Mouse (Mus musculus): ENCODE measurements around the gene Nnmt. TPM values are rescaled to one million over a fixed set of nuclear protein-coding genes. Genes with fewer than 3 reads are reported as not detected.
A peak's percentile ranks its signal among the peaks of the same experiment; 100 is the strongest.

Gene Nnmt
- 2.2 and 3.5 TPM in 2 replicates for polyA plus RNA-seq (2015; fragmentation: Nextera tagmentation; extraction: Ambion mirVana)

DNA sequence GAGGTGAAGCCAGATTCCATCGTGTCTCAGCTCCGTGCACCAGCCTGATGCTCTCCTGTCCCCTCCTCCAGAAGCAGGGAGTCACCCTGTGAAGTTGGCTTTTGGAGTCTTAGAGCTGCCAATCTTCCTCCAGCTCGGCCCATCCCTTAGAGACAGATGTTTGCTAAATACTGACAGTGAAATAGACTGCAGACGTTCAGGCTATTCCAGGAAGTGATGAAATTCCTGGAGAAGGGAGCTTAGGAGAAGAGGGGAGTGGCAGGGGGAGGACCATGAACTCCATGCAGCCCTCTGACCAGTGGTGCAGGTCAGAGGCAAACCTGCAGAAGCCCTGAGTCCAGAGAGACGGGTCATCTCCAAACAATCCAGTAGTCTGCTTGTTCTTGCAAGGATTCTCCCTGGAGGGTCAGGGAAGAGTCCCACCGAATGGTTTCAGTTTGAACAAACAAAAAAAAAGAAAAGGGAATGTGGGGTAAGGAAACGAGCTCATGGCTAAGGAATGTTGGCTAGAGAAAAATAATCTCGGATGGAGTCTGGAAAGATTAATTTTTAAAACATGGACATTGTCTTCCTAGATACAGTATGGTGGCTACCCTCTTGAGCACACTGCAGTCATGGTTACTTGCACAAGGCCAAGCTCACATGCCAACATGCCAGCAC is at the start of gene Nnmt:
Gene Nnmt (minus strand): TSS at position 215 of the 660 bp plus-strand sequence.
- peaks cover 5% of the 10 kb centered on the region; the same call in 1 of the 2 replicates for H3K4me1 ChIP-seq
- H3K9ac ChIP-seq = no peak within 1 kb of the TSS
- 0 out of 2 replicates have a peak within 1 kb of the TSS, but pooled peaks have one; percentile 16 for H3K4me2 ChIP-seq
- WGBS = 34% methylated on average over 8 of the region's 8 CpGs
- H3K9me3 ChIP-seq (replicated peaks) = no peaks in the 10 kb centered on the region
- no peak for ATAC-seq (replicated peaks; ENCODE audit: low FRiP score)
- no peak within 1 kb of the TSS for H3K4me3 ChIP-seq (replicated peaks)
- no peaks in the 10 kb centered on the region for H3K36me3 ChIP-seq
- no peak within 1 kb of the TSS for H3K27ac ChIP-seq
- no peaks in the 10 kb centered on the region for H3K27me3 ChIP-seq

DNA sequence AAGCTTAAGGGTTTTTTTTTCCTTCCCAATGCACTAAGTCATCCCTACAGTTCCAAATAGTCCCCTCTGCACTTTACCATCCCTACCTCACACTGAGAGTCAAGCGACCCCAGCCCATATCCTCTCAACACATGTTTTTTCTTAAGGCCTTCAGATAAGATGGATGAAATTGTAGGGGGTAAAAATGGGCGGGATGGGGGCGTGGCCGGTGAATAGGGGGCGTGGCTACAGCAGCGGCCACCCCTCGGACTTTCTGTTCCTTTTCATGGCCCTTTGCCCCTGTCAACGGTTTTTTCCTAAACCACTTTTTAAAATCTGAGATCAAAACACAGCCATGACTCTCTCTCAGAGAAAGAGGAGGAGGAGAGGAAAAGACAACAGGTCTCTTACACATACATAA is 49.8 kb upstream of the Nnmt start:
- Histone ChIP-seq H3K4me2 (no peak overlapping the region), H3K4me3 (replicated peaks) (no peak overlapping the region), H3K9ac (no peak overlapping the region), H3K27me3 (peaks cover 9% of the 10 kb centered on the region; the same call in 1 of the 2 replicates), H3K27ac (no peak overlapping the region), H3K4me1 (peaks cover 12% of the 10 kb centered on the region), H3K9me3 (replicated peaks) (no peaks in the 10 kb centered on the region), H3K36me3 (no peaks in the 10 kb centered on the region)
- WGBS = 21% methylated on average over 8 of the region's 8 CpGs
- ATAC-seq (replicated peaks; ENCODE audit: low FRiP score) = no peak

DNA sequence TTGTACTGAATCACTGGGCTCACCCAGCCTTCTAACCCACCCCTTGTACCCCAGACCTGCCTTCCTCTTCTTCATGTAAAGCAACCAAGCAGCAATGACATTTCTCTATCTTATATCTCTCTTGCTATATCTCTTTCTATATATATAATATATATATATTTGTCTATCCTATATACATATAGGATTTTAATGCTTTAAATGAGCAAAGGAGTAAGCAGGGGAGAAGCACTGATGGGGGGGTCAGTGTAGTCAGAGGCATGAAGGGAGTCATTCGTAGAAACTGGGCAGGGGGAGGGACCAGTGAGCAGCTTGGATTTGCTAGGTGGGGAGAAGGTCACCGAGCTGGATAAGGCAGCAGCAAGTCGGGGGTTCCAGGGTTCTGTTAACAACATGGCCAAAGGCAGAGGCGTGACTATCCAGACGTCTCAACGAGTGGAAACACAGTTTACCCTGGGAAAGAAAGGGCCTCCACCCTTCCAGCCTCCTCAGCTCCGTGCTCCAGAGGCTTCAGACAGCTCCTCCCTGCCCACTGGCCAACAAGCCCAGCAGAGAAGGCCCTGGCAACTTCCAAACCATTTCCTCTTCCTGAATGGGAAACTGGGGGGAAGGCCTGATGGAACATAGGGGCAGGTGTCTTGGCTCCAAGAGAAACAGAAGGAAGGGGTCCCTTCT is 48.6 kb upstream of the Nnmt start:
- Histone ChIP-seq H3K9me3 (replicated peaks) (no peaks in the 10 kb centered on the region), H3K4me3 (replicated peaks) (no peak overlapping the region), H3K27ac (no peak overlapping the region), H3K4me2 (no peak overlapping the region), H3K4me1 (peaks cover 24% of the 10 kb centered on the region), H3K9ac (no peak overlapping the region), H3K36me3 (no peaks in the 10 kb centered on the region), H3K27me3 (peaks cover 19% of the 10 kb centered on the region)
- WGBS = 40% methylated on average over 7 of the region's 7 CpGs
- no peak for ATAC-seq (replicated peaks; ENCODE audit: low FRiP score)

DNA sequence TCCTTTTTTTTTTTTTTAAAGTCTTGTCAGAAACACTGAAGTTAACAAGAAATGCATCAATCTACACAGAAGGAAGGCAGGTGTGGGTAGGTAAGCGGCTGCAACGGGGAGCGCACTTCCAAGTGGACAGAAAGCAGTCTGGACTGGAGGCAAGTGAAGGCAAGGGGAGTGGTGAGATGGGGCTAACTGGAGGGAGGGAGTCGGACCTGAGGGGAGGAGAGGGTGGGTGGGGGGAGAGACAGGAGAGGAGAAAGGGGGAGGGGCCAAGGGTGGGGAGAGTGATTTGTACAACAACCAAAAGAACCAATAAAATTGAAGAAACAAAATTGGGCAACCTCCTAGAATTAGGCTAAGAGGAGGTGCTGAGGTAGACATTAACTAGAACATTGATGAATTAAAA is 47.1 kb upstream of the Nnmt start:
- ATAC-seq (replicated peaks; ENCODE audit: low FRiP score) = no peak
- Histone ChIP-seq H3K9me3 (replicated peaks) (no peaks in the 10 kb centered on the region), H3K9ac (no peak overlapping the region), H3K4me1 (peaks cover 38% of the 10 kb centered on the region), H3K4me3 (replicated peaks) (no peak overlapping the region), H3K27me3 (peaks cover 32% of the 10 kb centered on the region), H3K27ac (no peak overlapping the region), H3K4me2 (no peak overlapping the region), H3K36me3 (no peaks in the 10 kb centered on the region)
- WGBS = 50% methylated on average over 4 of the region's 4 CpGs

DNA sequence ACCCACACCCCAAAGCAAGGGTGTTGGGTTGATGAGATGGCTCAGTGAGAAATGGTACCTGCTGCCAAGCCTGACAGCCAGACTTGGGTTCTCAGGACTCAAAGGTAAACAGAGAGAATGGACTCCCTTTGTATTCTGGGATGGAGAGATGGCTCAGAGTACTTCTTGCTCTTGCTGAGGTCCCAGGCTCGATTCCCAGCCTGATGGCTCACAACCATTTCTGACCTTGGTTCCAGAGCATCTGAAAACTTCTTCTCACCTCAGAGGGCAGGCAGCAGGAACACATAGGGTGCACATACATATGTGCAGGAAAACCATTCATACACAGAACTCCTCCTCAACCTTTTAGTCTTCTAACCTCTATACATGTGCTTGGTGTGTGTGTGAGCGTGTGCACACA is 45.9 kb upstream of the Nnmt start:
- Histone ChIP-seq H3K9me3 (replicated peaks) (no peaks in the 10 kb centered on the region), H3K36me3 (no peaks in the 10 kb centered on the region), H3K9ac (no peak overlapping the region), H3K27me3 (peaks cover 39% of the 10 kb centered on the region), H3K27ac (no peak overlapping the region), H3K4me2 (no peak overlapping the region), H3K4me3 (replicated peaks) (no peak overlapping the region), H3K4me1 (peaks cover 36% of the 10 kb centered on the region)
- 79% methylated on average over 2 of the region's 2 CpGs for WGBS
- no peak for ATAC-seq (replicated peaks; ENCODE audit: low FRiP score)

DNA sequence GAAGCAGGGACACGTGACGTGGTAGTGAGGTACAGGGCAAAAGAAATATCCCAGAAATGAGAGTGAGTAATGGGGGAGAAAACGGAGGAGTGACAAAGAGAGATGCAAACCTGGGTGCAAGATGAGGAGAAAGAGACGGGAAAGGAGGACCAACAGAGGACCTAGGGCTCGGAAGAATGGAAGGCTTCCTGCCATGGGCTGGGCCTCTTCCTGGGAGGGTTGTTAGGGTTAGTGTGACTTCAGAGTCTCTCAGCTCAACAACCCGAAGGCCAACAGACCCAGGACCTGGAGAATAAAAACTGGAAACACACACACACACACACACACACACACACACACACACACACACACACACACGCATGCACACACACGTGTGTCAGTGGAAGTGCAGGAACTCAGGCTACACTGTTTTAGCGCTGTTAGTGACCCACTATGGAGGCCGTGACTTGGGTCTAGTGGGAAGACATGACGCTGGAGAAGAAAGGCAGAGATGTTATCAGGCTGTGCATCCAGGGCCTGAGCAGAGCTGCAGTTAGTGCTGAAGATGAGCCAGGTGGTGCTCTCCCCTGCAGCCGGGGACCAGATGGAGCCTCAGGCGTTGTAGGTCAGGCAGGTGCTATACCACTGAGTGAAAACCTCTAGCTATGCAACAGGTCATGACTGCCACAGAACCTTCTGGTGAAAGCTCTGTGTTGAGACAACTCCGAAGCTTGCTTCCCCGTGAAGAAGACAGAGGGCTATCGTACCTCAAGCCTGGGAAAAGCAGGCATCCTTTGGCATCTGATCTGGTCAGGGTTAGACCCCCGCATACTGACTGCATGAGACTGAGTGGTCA is 45.1 kb upstream of the Nnmt start:
- Histone ChIP-seq H3K27ac (no peak overlapping the region), H3K4me2 (peak overlapping the region; percentile 64)

DNA sequence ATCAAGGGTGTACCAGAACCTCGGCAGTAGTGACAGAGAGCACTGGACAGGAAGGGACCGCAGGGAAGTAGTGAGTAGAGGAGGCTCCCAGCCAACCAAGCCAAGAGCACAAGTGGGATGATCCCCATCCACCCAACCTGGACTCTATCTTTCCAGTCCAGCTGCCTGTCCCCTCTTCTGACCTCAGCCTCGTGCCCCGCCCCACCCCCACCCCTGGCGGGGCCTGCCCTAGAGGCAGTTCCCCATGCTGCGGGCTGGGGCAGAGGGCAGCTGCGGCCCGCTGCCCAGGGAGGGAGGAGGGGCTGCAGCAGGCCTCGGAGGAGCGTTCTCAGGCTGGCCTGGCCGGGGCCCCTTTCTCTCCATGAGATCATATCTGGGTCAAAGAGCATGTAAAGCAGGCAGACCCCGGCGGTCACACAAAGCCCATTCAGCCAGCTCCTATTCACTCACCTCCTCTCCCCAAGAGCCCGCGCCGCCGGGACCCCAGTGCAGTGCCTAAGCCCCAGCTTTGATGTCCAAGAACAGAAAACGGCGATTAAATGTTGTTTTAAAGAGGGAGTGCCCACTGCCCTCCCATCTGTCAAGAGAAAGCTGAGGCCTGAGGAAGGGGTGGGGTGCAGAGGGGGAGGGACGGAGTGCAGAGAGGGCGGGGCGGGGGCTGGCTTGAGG is 44.3 kb upstream of the Nnmt start:
- Histone ChIP-seq H3K36me3 (no peaks in the 10 kb centered on the region), H3K9ac (no peak overlapping the region), H3K4me3 (replicated peaks) (peak overlapping the region; percentile 29), H3K4me2 (peak overlapping the region; percentile 64), H3K27ac (no peak overlapping the region), H3K4me1 (peaks cover 30% of the 10 kb centered on the region), H3K9me3 (replicated peaks) (0 out of 2 replicates have a peak, but pooled peaks cover 3% of the 10 kb centered on the region), H3K27me3 (peaks cover 39% of the 10 kb centered on the region)
- 4% methylated on average over 21 of the region's 22 CpGs for WGBS
- peak; percentile 75 for ATAC-seq (replicated peaks; ENCODE audit: low FRiP score)

More for the DNA sequence above, 45.1 kb upstream of the Nnmt start:
- Histone ChIP-seq H3K9ac (no peak overlapping the region), H3K36me3 (no peaks in the 10 kb centered on the region), H3K4me3 (replicated peaks) (no peak overlapping the region), H3K4me1 (peaks cover 34% of the 10 kb centered on the region), H3K9me3 (replicated peaks) (no peaks in the 10 kb centered on the region), H3K27me3 (peaks cover 39% of the 10 kb centered on the region)
- 40% methylated on average over 17 of the region's 17 CpGs for WGBS
- ATAC-seq (replicated peaks; ENCODE audit: low FRiP score) = no peak

DNA sequence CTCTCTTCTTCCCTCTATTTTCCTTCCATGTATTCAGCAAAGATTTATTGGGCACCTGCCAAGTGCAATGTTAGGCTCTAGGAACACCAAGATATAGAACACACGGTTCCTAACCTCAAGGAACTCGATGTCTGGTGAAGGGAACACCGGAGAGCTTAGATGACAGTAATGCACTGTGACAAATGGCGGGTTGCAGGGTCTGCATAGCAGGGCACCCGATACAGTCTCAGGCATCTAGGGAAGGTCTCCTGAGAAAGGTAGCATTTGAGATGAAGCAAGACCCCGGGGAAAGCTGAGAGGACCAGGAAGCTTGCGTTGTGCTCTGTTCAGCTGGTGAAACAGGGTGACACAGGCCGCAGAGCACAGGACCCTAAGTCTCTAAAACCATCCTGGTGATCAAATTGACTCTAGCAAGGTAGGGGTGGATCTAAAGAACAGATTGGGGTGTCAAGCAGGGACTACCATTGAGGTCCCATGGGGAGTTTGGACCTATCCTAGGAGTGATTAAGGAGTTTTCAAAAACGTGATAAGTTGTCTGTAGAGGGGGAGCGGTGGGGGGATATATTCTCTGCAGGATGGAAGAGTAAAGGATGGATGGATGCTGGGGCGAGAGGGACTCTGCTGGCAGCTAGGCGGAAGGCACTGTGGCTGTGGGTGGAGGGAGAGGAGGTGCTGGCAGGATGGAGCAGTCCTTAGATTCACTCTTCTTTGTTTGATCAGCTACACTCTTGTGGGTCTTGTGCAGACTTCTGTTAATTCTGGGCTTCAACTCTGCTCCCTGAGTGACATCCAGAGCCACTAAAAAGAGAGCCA is 43.5 kb upstream of the Nnmt start:
- Histone ChIP-seq H3K4me2 (peak overlapping the region; percentile 64), H3K27ac (no peak overlapping the region), H3K9ac (no peak overlapping the region), H3K4me1 (peaks cover 30% of the 10 kb centered on the region), H3K36me3 (no peaks in the 10 kb centered on the region), H3K4me3 (replicated peaks) (no peak overlapping the region), H3K9me3 (replicated peaks) (0 out of 2 replicates have a peak, but pooled peaks cover 6% of the 10 kb centered on the region), H3K27me3 (peaks cover 39% of the 10 kb centered on the region)
- no peak for ATAC-seq (replicated peaks; ENCODE audit: low FRiP score)
- WGBS = 40% methylated on average over 12 of the region's 12 CpGs

DNA sequence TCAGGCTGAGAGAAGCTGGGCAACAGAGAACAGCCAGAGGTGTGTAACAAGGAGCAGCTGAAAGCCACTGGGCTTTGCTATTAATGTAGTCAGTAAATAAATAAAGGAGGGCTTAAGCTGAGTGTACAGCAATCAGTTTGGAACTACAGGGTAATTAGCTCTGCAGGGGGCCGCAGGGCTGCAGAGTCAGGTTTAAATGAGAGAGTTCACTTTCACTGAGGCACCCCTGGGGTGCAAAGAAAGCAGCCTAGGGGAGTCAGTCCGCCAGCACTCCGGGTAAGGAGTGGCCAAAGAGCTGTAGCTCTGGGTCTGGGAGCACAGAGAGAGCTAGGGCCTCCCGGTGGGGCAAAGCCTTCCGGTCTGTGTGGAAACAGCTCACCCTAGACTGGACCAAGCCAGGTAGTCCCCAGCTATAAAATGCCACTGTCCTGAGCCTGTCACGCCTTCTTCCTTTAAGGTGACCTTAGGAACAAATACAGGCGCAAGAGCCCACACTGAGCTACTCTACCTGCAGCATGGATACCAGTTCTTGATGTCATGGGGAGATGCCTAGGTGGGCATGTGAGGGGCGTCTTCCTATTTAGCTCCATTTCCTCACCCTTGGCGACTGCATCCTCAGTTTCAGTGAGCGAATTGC is 42.8 kb upstream of the Nnmt start:
- Histone ChIP-seq H3K4me2 (no peak overlapping the region), H3K27ac (no peak overlapping the region), H3K9me3 (replicated peaks) (0 out of 2 replicates have a peak, but pooled peaks cover 6% of the 10 kb centered on the region), H3K36me3 (no peaks in the 10 kb centered on the region), H3K27me3 (peaks cover 39% of the 10 kb centered on the region), H3K4me3 (replicated peaks) (no peak overlapping the region), H3K4me1 (peaks cover 30% of the 10 kb centered on the region), H3K9ac (no peak overlapping the region)
- ATAC-seq (replicated peaks; ENCODE audit: low FRiP score) = no peak
- 28% methylated on average over 10 of the region's 10 CpGs for WGBS

DNA sequence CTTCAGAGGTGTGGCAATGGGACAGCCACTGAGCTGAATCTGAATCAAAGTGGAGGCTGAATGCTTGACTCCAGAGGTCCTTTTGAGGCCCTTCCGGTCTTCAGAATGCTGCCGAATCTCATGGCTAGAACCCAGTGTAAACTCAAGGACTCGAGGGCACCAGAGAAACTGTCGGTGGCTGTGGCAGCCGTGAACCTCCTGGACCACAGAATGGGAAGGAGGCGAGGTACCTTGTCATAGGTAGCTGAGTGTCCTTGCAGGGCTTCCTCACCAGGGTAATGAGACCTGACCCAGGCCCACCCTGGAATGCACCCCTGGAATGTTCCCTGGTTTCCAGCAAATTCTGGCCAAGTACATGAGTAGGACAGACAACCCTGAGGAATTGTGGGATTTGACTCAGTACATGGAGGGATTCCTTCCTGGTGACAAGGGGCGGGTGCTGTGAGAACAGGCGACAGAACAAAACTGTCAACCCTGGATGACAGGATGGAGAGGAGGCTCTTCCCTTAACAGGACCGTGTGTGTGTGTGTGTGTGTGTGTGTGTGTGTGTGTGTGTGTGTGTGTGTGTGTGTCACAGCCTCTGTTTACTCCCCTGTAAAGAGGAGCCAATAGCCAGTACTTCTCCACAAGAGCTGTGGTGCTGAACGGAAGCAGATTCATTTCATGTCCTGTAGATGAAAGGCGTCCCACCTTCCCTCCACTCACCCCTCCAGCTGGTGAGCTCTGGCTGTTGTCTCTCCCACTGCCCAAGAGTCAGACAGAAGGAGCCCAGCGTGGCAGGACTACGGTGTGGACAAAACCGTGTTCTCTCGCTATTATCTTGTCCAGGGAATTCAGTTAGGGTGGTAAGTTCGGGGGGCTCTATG is 42.1 kb upstream of the Nnmt start:
- no peaks in the 10 kb centered on the region for H3K36me3 ChIP-seq
- H3K9ac ChIP-seq = no peak overlapping the region
- 56% methylated on average over 16 of the region's 16 CpGs for WGBS
- H3K4me1 ChIP-seq = peaks cover 30% of the 10 kb centered on the region
- H3K27me3 ChIP-seq = peaks cover 39% of the 10 kb centered on the region
- no peak overlapping the region for H3K4me2 ChIP-seq
- no peak overlapping the region for H3K27ac ChIP-seq
- no peak overlapping the region for H3K4me3 ChIP-seq (replicated peaks)
- ATAC-seq (replicated peaks; ENCODE audit: low FRiP score) = no peak
- 0 out of 2 replicates have a peak, but pooled peaks cover 6% of the 10 kb centered on the region for H3K9me3 ChIP-seq (replicated peaks)

Measured in kidney, embryonic 15.5 days (tissue).